Mouse (Mus musculus): ENCODE measurements around the gene Etnk1. TPM values are rescaled to one million over a fixed set of nuclear protein-coding genes. Genes with fewer than 3 reads are reported as not detected.

The Etnk1 gene
- polyA plus RNA-seq, 1 experiment from 2014 or later, result 11.1 TPM

- ATAC-seq (peak; percentile 55), DNase-seq (ENCODE audit: low spot score) (peak; percentile 89)
- H3K4me2 ChIP-seq (replicated peaks; ENCODE audit: low read depth, low read length), result no peak overlapping the region
- no peaks in the 10 kb centered on the region for H3K27me3 ChIP-seq (replicated peaks; ENCODE audit: insufficient read depth, low read length)
- H3K36me3 ChIP-seq (ENCODE audit: insufficient read depth, low read length), result no peaks in the 10 kb centered on the region
- H3K4me1 ChIP-seq (ENCODE audit: insufficient read depth, low read depth, low read length), result peaks cover 9% of the 10 kb centered on the region; the same call in 1 of the 2 replicates
- H3K27ac ChIP-seq (ENCODE audit: low read length), result peak overlapping the region; percentile 47
- no peak overlapping the region for H3K4me3 ChIP-seq (ENCODE audit: low read depth, low read length)
- H3K9ac ChIP-seq (replicated peaks; ENCODE audit: low read depth), result no peak overlapping the region
- H3K9me3 ChIP-seq (ENCODE audit: low read length), result no peaks in the 10 kb centered on the region
- 31% methylated on average over 3 of the region's 3 CpGs for WGBS
- TF ChIP-seq EP300 (IDR thresholded peaks at IDR 0.05) (0 out of 2 replicates have a peak, but pooled peaks have one; percentile 18), CTCF (IDR thresholded peaks at IDR 0.05) (peak; percentile 91)
Observed at GRCm38 (mm10) chr6:143174906-143175656, 8.1 kb downstream of the Etnk1 start.

DNA sequence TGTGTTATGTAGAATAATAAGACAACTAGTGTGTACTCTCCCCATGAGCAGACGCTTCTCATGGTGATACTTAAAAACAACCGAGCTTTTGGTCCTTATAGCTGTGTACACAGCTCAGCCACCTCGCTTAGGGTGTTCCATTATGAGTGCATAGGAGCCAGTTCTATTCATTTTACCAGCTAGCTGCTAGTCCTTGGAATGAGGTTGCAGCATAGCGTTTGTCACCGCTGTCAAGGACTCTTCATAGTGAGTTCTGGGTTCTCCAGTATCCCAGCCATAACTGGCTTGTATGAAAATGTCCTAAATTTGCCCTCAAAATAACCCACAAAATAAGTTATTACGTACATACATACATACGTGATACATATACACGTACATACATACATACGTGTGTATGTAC, 9.1 kb downstream of the Etnk1 start:
- no peaks in the 10 kb centered on the region for H3K36me3 ChIP-seq (ENCODE audit: insufficient read depth, low read length)
- no peak for ATAC-seq
- H3K27me3 ChIP-seq (replicated peaks; ENCODE audit: insufficient read depth, low read length), result no peaks in the 10 kb centered on the region
- 82% methylated on average over 9 of the region's 9 CpGs for WGBS
- no peak overlapping the region; the same call in 1 of the 2 replicates for H3K27ac ChIP-seq (ENCODE audit: low read length)
- no peak overlapping the region for H3K4me3 ChIP-seq (ENCODE audit: low read depth, low read length)
- no peak overlapping the region for H3K4me2 ChIP-seq (replicated peaks; ENCODE audit: low read depth, low read length)
- peak; percentile 49 for DNase-seq (ENCODE audit: low spot score)
- H3K9ac ChIP-seq (replicated peaks; ENCODE audit: low read depth), result no peak overlapping the region
- H3K4me1 ChIP-seq (ENCODE audit: insufficient read depth, low read depth, low read length), result peaks cover 9% of the 10 kb centered on the region; the same call in 1 of the 2 replicates
- TF ChIP-seq EP300 (IDR thresholded peaks at IDR 0.05) (no peak), CTCF (IDR thresholded peaks at IDR 0.05) (no peak)
- no peaks in the 10 kb centered on the region for H3K9me3 ChIP-seq (ENCODE audit: low read length)

DNA sequence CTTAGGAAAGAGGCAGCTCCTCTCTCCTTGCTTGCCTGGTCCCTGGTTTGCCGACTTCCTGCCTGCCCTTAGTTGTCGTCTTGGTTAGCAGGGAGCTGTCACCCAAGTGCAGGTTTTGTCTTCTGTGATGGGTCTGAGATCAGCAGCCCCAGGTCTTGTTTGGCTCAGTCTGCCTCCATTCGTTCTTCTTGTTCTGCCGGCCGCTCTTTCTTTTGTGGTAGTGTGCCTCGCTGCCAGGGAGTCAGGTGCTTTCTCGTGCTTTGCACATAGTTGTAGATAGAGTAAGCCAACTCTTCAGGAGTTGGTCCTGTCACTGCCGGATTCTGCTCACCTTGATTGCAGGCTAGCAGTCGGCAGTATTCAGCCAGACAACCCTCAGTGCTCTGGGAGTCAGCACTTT, 9.6 kb downstream of the Etnk1 start:
- no peak for ATAC-seq
- no peaks in the 10 kb centered on the region for H3K9me3 ChIP-seq (ENCODE audit: low read length)
- no peak overlapping the region for H3K4me3 ChIP-seq (ENCODE audit: low read depth, low read length)
- WGBS, result 76% methylated on average over 9 of the region's 9 CpGs
- H3K27ac ChIP-seq (ENCODE audit: low read length), result no peak overlapping the region
- no peak overlapping the region for H3K4me2 ChIP-seq (replicated peaks; ENCODE audit: low read depth, low read length)
- DNase-seq (ENCODE audit: low spot score), result no peak
- no peaks in the 10 kb centered on the region for H3K27me3 ChIP-seq (replicated peaks; ENCODE audit: insufficient read depth, low read length)
- no peaks in the 10 kb centered on the region for H3K36me3 ChIP-seq (ENCODE audit: insufficient read depth, low read length)
- H3K4me1 ChIP-seq (ENCODE audit: insufficient read depth, low read depth, low read length), result peaks cover 9% of the 10 kb centered on the region; the same call in 1 of the 2 replicates
- H3K9ac ChIP-seq (replicated peaks; ENCODE audit: low read depth), result no peak overlapping the region
- no peak for TF ChIP-seq EP300 (IDR thresholded peaks at IDR 0.05)
- TF ChIP-seq CTCF (IDR thresholded peaks at IDR 0.05), result no peak

DNA sequence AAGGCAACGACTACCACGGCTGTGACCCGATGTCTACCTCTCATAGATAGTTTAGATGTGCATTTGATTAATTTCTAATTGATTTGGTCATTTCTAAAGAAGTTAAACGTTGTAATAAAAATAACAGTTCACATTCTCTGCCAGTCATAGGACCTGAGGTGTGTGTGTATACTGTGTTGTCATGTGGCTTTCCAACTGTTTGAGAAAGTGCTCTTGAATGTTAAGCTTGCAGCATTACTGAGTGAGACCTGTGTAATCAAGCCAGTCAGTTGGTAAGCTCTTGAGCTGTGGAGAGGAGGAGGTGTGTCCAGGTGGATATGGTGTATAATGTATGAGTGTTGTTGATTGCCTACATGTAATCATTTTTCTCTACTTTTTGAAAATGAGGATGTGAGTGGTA, 12.2 kb downstream of the Etnk1 start:
- H3K27ac ChIP-seq (ENCODE audit: low read length), result peak overlapping the region; percentile 70; the same call in 1 of the 2 replicates
- peaks cover 5% of the 10 kb centered on the region; the same call in 1 of the 2 replicates for H3K36me3 ChIP-seq (ENCODE audit: insufficient read depth, low read length)
- peaks cover 9% of the 10 kb centered on the region; the same call in 1 of the 2 replicates for H3K4me1 ChIP-seq (ENCODE audit: insufficient read depth, low read depth, low read length)
- H3K27me3 ChIP-seq (replicated peaks; ENCODE audit: insufficient read depth, low read length), result no peaks in the 10 kb centered on the region
- H3K4me3 ChIP-seq (ENCODE audit: low read depth, low read length), result no peak overlapping the region
- H3K9me3 ChIP-seq (ENCODE audit: low read length), result no peaks in the 10 kb centered on the region
- no peak overlapping the region for H3K9ac ChIP-seq (replicated peaks; ENCODE audit: low read depth)
- 36% methylated on average over 4 of the region's 4 CpGs for whole genome bisulfite sequencing
- DNase-seq (ENCODE audit: low spot score) (peak; percentile 88), ATAC-seq (peak; percentile 91)
- H3K4me2 ChIP-seq (replicated peaks; ENCODE audit: low read depth, low read length), result no peak overlapping the region
- TF ChIP-seq EP300 (IDR thresholded peaks at IDR 0.05) (peak; percentile 73), CTCF (IDR thresholded peaks at IDR 0.05) (no peak)

GRCm38 (mm10) chr6:143179733-143180132, 12.7 kb downstream of the Etnk1 start:
- DNase-seq (ENCODE audit: low spot score) (no peak), ATAC-seq (no peak)
- H3K4me3 ChIP-seq (ENCODE audit: low read depth, low read length), result no peak overlapping the region
- TF ChIP-seq CTCF (IDR thresholded peaks at IDR 0.05) (no peak), EP300 (IDR thresholded peaks at IDR 0.05) (no peak)
- no peaks in the 10 kb centered on the region for H3K27me3 ChIP-seq (replicated peaks; ENCODE audit: insufficient read depth, low read length)
- H3K4me1 ChIP-seq (ENCODE audit: insufficient read depth, low read depth, low read length), result peaks cover 9% of the 10 kb centered on the region; the same call in 1 of the 2 replicates
- H3K9ac ChIP-seq (replicated peaks; ENCODE audit: low read depth), result no peak overlapping the region
- H3K36me3 ChIP-seq (ENCODE audit: insufficient read depth, low read length), result peaks cover 5% of the 10 kb centered on the region; the same call in 1 of the 2 replicates
- no peaks in the 10 kb centered on the region for H3K9me3 ChIP-seq (ENCODE audit: low read length)
- no peak overlapping the region for H3K4me2 ChIP-seq (replicated peaks; ENCODE audit: low read depth, low read length)
- peak overlapping the region; percentile 26; the same call in 1 of the 2 replicates for H3K27ac ChIP-seq (ENCODE audit: low read length)
- 56% methylated on average over 2 of the region's 2 CpGs for WGBS

GRCm38 (mm10) chr6:143180511-143180910, 13.5 kb downstream of the Etnk1 start:
- no peaks in the 10 kb centered on the region for H3K9me3 ChIP-seq (ENCODE audit: low read length)
- TF ChIP-seq CTCF (IDR thresholded peaks at IDR 0.05), result no peak
- H3K4me2 ChIP-seq (replicated peaks; ENCODE audit: low read depth, low read length), result no peak overlapping the region
- H3K27ac ChIP-seq (ENCODE audit: low read length), result 0 out of 2 replicates have a peak overlapping the region, but pooled peaks have one; percentile 26
- DNase-seq (ENCODE audit: low spot score) (no peak), ATAC-seq (no peak)
- H3K4me1 ChIP-seq (ENCODE audit: insufficient read depth, low read depth, low read length), result peaks cover 6% of the 10 kb centered on the region; the same call in 1 of the 2 replicates
- H3K36me3 ChIP-seq (ENCODE audit: insufficient read depth, low read length), result peaks cover 5% of the 10 kb centered on the region; the same call in 1 of the 2 replicates
- H3K4me3 ChIP-seq (ENCODE audit: low read depth, low read length), result no peak overlapping the region
- WGBS, result 76% methylated on average over 14 of the region's 14 CpGs
- H3K27me3 ChIP-seq (replicated peaks; ENCODE audit: insufficient read depth, low read length), result no peaks in the 10 kb centered on the region
- no peak overlapping the region for H3K9ac ChIP-seq (replicated peaks; ENCODE audit: low read depth)
